Mouse (Mus musculus): ENCODE measurements around the gene Gm4847.

Gene Gm4847

GRCm38 (mm10) chr1:166647593-166647992 lies at the start of gene Gm4847:
Gene Gm4847, minus strand, starts transcription at chr1:166647693.
- DNase-seq = no peak

- no peak for DNase-seq
These were observed 34.3 kb upstream of the Gm4847 start, which contains the start of gene Fmo9 for GRCm38 (mm10) chr1:166681745-166682144. Gene Fmo9, minus strand, starts transcription at chr1:166681845.

GRCm38 (mm10) chr1:166669264-166669663 lies 21.8 kb upstream of the Gm4847 start:
- no peak for DNase-seq

- no peak for DNase-seq
These were observed 13.3 kb upstream of the Gm4847 start for GRCm38 (mm10) chr1:166660800-166661199.
